16 mouse cellular contexts compared by ENCODE assay signal in genomic region chr8:35147967-35148366, GRCm38 (mm10).
"Had no signal": no experiment of that assay in that cellular context is flagged by ENCODE, and none has a peak within 500 bp of the region (broad histone marks: within the 10 kb centered on the region; RNA-seq: fewer than 3 reads in every experiment).

No protein-coding gene starts in this region.

- ATAC-seq: hindbrain, embryonic 16.5 days; intestine, embryonic 16.5 days; liver, embryonic 12.5 days had no signal

- DNase-seq: gastrocnemius, adult 2 months; gastrocnemius, postnatal 10 days; gastrocnemius, postnatal 25 days; heart, adult 2 months; heart, postnatal 4 days; kidney, adult 11 months; kidney, adult 2 months; kidney, adult 9 months; kidney, postnatal 14 days; kidney, postnatal 36 days; layer of hippocampus, adult 9-11 months; layer of hippocampus, postnatal 36 days; left cerebral cortex, postnatal 4 days had no signal
